Mouse (Mus musculus): ENCODE results near the gene 1700001C19Rik.

Gene 1700001C19Rik

DNA sequence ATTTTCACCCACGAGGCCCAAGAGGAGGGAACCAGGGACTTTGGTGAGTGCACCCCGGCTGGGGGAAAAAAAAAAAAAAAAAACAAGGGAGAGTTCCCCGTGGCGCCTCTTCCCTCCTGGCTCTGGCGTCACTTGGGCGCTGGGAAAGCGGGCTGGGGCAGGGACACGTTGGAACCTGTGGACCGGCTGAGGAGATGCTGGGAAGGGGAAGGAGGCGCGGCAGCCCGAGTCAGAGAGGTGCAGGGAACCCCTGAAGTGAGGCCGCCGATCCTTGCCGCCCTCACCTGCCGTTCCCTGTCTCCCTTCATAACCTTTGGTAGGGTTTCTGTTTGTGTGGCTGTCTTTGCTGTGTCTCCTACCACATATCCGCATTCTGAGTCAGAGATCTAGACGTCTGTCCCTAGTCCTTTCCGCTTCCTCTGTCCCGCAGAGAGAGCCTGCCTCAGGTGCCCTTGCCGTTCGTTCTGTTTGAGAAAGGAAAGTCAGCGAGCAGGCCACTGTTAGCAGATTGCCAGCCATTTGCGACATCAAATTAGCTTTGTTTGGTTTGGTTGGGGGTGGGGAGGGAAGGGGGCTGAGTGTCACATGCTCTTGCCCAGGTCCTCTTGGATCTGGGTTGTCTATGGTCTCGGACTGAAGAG, at the start of gene 1700001C19Rik:
1700001C19Rik (minus strand) TSS at position 470 of the 641 bp plus-strand sequence.
- no peak for DNase-seq (ENCODE audit: low read depth, low spot score)

DNA sequence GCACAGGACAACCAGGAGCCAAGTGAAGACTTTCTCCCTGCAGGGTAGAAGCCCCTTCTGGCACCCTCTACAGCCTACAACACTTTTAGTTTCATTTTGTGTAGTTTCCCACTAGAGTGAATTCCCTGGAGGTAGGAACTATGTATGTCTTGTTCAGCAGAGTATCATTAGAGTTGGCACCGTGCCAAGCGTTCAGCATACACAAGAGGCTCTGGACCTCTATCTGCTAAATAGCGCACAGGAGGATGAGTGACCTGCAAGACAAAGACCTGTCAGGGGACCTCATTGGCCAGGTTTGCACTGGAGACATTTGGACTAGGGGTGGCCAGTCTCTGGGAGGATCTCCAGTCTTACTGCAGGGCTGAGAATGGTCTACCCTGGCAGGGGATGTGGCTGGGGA, 48.6 kb upstream of the 1700001C19Rik start:
- DNase-seq (ENCODE audit: low read depth, low spot score) = no peak

DNA sequence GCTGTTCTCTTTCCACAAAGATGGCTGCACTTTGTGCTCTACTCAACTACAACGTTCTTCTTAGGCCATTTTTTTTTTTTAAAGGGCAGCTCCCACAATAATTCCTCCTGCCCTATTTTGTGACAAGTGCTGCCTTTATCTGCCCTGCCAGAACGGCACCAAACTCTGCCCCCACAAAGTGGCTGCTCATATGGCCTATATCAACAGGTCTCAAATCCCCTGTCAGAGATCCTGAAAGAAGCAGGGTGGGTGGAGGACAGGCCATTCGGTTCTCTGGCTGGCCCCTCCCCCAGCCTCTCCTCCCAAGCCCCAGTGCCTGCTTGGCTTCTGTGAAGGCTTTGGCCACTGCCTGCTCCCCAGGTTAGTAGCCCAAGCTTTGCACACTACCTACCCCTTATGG, 47.8 kb upstream of the 1700001C19Rik start:
- no peak for DNase-seq (ENCODE audit: low read depth, low spot score)

DNA sequence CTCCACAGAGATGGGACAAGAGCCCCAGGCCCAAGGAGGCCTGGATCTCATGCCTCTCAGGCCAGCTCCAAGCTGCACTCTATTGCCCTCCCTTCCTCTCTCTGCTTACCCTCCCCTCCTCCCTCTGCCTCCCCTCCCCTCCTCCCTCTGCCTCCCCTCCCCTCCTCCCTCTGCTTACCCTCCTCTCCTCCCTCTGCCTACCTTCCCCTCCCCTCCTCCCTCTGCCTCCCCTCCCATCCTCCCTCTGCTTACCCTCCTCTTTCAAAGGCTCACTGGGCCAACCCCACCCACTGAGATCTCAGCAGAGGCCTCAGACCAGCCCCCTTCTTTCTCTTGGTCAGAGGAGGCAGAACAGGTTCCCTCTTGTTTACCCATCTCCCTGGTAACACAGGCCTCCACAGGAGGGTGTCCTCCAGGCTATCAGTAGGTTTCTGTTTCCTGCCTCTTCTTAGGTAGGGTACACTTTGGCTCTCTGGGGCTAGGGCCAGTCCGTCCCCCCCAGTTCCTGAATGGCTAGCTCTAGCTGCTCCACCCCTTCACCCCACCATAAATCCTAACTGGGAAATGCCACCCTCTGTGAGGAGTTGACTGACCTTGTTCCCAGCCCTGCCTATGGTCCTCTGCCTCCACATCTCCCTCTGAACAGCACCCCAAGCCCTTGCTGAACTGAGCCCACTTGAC, 47.2 kb upstream of the 1700001C19Rik start:
- DNase-seq (ENCODE audit: low read depth, low spot score) = peak; percentile 61

DNA sequence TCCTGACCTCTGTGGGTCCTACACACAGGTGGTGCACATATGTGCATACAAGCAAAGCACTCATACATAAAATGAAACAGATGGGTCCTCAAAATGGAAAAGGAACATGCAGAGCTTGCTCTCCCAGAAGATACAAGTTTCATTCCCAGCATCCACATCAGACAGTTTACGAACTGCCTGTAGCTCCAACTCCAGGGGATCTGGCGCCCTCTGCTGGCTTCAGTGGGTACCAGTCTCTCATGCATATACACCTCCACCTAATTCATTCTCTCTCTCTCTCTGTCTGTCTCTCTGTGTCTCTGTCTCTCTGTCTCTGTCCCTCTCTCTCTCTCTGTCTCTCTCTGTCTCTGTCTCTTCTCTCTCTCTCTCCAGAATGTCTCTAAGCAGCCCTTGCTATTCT, 45.2 kb upstream of the 1700001C19Rik start:
- DNase-seq (ENCODE audit: low read depth, low spot score) = peak; percentile 72

DNA sequence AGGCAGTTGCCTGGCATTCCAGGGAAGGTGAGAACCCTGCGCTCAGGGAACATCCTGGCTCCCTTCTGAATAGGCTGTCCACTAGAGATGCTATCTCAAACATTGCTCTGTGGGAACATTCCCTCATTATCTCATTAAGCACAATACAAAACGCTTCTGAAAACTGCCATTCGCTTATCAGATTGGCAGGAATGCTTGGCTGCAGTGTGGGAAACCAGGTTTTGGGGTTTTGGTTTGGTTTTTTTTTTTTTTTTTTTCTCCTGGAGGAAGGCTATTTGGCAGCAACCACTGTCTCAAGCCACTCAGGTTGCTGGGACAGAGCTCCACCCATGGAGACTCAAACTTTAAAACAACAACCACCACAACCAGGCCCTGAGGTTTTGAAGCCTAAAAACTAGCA, 42.7 kb upstream of the 1700001C19Rik start:
- no peak for DNase-seq (ENCODE audit: low read depth, low spot score)

DNA sequence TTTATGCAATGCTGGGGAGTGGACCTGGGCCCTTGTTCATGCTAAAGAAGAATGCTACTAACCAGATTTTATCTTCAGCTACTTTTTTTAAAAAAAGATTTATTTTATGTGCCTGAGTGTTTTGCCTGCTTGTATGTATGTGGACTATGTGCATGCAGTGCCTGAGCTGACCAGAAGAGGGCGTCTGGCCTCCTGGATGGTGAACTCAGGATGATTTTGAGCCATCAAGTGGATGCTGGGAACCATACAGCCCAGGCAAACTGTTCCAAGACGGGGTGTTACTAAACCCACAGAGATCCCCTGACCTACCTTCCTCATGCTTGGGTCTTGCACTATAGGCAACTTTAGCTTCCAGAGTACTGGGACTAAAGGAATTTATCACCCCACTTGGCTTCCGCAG, 38.5 kb upstream of the 1700001C19Rik start:
- no peak for DNase-seq (ENCODE audit: low read depth, low spot score)

DNA sequence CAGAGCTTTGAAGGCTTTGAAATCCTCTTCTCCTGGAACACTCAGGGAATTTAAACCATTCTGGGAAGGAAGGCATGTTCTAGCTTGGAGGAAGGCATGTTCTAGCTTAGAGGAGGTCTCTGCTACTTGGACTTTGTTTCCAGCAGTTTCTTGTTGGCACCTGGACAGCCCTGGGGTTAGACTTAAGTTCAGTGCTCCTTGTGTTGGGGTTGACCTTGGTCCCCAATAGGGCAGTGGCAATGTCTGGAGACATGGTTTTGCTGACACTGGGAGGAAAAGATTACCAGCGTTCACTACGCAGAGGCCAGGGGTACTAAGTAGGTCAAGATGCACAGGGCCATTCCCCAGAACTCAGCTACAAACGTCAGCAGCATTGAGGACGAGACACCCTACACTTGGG, 38.0 kb upstream of the 1700001C19Rik start:
- no peak for DNase-seq (ENCODE audit: low read depth, low spot score)

DNA sequence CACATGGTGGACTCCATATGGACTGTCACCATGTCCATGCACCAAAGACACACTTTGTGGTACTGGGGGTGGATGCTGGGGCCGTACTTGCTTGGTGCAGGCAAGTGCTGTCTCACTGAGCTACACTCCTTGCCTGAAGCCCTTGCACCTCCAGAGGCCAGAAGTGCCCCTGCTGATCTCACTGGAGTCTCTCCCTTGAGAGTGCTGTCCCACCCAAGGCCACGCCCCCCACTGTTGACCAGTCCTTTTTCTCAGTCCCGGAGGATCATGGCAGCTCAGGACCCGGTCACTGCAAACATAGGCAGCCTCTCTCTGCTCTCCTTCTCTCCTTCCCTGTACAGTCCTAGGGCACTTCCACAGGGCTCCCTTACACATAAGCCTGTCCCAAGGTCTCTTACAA, 37.1 kb upstream of the 1700001C19Rik start:
- no peak for DNase-seq (ENCODE audit: low read depth, low spot score)

DNA sequence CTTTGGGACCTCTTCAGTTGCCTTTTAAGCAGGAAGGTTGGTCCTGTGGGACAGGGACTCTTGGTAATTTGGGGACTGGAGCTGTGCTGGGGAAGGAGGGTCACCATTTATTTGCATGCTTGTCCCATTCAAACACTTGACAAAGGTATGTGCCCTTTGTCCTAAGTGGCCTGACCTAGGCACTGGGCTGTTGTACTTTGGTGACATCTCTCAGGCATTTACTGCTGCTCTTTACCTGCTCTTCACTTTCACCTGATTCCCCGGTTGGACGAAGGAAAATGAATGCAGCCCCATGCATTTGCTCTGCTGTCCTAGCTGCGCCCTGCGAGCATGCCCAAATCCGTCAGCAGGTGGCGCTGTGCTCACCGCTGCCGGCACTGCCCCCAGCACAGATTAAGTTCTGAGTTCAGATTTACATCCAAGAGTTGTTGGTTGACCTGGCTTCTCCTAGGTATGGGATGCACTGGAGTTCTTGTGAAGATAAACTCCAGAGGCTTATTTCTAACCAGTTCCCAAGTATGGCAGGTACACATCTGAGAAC, 36.3 kb upstream of the 1700001C19Rik start:
- peak; percentile 44 for DNase-seq (ENCODE audit: low read depth, low spot score)

DNA sequence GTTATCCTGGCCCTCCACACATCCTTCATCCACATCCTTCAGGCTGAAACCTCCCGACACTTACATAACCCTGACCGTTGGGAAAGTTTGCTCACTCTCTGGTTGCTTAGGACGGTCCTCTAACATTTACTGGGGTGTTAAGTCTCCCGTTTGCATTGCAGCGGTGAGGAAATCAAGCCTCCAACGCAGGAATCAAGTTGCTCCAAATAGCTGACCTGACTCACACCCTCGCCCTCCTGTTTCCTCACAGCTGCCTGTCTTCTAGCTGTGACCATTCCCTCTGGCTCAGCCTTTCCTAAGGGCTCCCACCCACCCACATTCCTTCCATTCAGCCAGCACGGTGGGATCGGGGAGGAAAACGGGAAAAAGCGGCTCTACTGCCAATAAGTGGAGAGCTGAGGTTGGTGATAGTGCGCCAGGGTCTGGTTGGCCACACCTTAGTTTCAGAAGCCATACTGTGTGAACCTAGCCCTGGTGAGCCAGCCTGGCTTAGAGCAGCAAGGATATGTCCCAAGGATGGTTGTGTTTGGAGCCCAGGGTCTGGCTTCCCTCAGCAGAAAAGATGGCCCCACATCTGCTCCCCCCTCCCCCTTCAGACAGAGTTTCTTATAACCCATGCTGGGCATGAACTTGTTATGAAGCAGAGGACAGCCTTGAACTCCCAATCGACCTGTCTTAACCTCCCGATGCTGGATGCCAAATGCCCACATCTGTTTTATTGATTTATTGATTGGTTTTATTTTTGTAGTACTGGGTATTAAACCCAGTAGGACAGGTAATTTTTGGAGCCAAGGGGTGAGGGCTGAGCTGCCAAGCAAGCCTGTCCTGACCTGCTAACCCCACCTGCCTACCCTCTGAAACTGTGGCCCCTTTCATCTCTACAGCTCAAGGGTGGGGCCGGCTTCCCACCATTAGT, 35.5 kb upstream of the 1700001C19Rik start:
- DNase-seq (ENCODE audit: low read depth, low spot score) = no peak

DNA sequence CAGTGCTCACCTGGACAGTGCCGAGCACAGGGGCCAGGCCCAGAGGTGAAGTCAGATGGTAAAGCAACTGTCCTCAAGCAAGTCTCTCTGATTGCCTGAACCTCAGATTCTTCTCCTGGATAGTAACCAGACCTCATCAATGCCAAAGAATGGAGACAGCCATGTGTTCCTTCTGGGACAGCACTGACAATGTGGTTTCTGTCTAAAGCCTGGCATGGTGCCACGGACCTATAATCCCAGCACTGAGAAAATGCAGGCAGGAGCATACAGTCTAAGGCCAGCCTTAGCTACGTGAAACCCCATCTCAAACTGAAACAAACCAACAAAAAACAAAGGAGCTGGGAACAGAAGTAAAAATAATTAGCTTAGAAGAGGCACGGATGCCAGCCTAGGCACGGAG, 33.5 kb upstream of the 1700001C19Rik start:
- no peak for DNase-seq (ENCODE audit: low read depth, low spot score)

DNA sequence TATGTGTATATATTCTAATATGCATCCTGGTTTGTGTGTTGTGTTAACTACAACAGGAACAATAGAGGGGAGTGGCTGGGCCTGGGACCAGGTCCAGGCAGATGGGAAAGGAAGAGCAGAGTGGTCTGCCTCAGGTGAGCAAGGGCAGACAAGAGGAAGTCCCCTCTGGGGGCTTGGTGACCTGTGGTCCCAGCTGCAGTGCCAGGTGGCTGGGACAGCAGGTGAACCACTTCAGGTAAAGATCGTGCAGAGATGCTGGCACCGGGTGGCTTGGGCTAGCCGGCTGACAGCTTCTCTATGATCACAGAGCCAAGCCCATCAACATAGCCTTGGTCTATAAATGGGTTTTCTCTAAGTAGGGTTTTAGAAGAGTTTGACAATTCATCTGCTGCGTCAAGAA, 32.9 kb upstream of the 1700001C19Rik start:
- DNase-seq (ENCODE audit: low read depth, low spot score) = no peak

DNA sequence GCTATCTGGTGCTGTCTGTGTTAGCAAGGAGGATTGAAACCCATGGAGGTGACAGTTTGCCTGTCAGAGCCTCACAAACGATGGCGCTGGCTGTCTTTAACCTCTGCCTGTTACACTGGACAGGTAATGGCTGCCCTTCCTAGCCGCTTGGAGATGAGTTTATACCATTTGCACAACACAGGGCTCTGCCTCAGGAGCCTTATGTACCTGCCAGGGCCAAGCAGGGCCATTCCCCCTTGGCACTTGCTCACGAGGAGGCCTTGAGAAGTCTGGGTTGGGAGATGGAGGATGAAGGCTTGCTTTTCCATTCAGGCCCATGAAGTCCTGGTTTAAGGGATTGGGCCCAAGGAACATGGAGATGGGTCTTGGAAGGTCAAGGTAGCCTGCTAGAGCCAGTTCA, 32.5 kb upstream of the 1700001C19Rik start:
- DNase-seq (ENCODE audit: low read depth, low spot score) = no peak

DNA sequence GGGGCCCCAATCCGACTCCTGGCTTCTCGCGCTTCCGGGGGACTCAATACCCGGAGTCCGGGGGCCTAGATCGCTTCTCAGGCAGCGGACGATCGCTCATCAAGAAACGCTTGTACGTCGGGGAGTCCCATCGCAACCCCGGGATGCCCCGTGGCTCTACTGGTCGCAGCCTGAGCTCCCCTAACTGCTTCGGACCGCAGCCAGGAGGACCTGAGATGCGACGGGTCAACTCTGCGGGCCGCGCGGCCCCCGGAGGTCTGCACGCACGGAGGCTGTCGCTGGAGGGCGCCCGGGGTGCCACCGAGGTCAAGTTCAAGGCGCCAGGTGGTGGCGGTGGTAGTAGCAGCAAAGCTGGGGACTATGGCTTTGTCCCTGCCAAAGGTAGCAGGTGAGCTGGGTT, 31.3 kb upstream of the 1700001C19Rik start:
- no peak for DNase-seq (ENCODE audit: low read depth, low spot score)

DNA sequence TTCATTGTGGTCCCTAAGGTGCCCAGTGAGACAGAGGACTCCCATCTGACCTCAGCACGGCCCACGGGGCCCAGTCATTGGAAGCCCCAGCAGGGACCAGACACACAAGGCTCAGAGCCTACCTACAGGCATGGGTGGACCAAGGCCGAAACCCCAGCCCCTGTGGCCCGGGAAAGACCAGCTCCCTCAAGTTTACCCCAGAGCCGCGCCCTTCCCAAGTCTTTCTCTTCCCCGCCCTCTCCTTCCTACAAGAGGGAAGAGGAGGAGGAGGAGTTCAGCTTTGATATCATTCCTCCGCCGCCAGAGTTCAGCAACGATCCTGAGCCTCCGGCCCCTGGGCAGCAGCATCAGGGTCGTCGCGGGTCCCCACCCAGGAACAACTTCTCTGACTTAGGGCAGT, 30.9 kb upstream of the 1700001C19Rik start:
- DNase-seq (ENCODE audit: low read depth, low spot score) = no peak

DNA sequence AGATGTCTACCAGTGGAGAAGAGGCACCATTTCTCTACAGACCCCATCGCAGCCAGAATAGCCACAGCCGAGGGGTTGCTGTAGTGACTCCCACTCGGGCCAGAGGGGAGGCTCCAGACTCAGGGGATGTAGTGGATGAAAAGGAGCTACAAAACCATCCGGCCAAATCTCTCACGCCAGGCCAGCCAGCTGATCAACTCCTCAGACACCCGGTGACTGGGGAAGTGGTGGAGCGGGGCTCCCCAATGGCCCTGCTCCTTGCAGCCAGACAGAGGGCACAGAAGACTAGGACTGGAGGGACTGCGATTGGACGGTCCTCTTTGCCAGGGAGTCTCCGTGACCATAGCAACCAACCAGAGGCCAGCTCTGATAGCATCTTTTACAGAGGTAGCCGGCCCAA, 30.5 kb upstream of the 1700001C19Rik start:
- no peak for DNase-seq (ENCODE audit: low read depth, low spot score)

DNA sequence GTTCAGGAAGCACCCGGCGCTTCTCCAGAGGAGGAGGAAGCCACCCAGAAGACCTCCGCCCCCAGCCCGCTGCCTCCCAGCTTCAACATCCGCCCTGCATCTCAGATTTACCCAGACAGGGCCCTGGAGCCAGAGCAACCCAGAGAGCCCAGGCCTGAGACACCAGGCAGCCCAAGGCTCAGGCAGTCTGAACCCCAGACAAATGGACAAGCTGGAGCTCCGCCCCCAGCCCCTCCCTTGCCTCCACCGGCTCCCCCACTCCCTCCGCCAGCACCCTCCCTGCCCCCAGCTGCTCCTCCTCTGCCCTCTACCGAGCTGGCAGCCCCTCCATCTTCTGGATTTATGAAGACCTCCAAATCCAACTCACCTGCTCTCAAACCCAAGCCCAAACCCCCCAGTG, 29.1 kb upstream of the 1700001C19Rik start:
- no peak for DNase-seq (ENCODE audit: low read depth, low spot score)

DNA sequence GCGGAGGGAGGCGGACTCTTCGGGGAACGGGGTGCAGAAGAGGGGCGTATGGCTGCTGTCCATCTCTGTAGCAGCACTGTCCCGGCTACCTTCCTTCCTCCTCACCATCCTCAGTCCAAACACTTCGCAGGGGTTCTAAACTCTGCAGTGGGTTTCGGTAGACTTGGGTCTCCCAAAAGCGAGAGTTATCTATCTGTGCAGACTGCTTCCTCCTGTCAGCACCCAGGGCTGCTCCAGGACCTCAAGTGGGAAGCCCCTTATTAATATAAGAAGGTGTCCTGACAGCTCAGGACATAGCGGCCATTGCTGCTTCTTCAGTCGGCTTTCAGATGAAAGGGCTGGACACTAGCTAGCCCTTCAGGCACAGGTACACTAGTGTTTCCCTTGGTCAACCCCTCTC, 27.8 kb upstream of the 1700001C19Rik start:
- no peak for DNase-seq (ENCODE audit: low read depth, low spot score)

DNA sequence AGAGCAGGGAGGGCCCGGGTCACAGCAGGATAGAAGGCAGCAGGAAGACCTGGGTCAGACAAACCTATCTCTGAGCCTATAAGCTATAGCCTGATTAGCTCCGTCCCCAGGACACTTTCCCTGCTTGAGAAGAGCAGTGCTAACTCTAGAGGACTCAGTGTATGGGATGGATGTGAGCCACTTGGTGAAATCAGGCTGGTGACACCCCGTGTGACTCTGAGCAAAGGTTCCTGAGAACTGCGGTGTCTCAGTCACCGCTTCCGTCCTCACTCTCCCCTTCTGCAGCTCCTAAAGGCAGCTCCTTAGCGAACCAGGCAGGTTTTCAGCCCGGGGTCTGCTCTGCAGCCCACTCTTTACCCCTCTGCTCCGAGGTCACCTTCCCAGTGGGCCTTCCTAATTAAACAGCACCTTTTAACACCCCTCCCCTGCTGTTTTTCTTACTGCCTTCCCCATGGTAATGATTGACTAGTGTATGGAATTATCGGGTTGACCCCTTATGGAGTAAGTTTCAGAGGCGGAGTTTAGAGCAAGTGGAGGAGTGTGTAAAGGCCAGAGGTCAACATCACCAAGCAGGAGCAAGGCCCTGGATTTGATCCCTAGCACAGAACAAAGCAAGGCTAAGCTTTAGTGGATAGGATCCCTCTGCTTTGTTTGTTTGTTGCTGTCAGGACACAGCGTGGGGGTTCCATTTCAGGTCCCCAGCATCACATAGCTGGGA, 27.2 kb upstream of the 1700001C19Rik start:
- no peak for DNase-seq (ENCODE audit: low read depth, low spot score)

DNA sequence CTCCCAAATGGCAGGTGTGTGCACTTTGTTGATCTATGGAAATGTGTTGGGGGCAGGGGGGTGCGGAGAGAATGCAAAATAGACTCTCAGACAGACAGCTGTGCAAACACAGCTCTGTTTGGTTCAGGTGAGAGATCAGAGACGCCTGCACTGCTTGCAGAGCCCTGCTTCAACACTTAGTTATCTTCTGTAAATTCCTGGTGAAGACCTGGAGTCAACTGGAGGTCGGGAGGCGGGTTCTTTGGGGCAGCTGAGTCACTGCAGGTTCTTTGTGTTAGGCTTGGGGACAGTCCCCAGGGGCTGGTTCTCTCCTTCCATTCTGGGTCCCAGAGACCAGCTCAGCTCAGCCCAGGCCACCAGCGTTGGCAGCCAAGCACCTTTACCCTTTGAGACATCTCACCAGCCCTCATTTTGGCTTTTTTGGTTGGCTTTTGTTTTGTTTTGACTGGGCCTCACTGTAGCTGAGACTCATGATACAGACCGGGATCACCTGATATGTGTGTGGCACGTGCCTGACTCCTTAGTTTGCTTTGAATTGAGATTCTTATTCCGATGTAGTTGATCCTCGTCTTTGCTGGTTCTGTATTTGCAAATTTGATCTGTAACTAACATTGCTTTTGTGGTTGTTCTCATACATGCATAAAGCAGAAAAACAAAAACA, 25.7 kb upstream of the 1700001C19Rik start:
- no peak for DNase-seq (ENCODE audit: low read depth, low spot score)

All from mesoderm, embryonic 11.5 days (tissue).